Mouse (Mus musculus): ENCODE results near the gene Vmn1r1. TPM values are rescaled to one million over a fixed set of nuclear protein-coding genes. Genes with fewer than 3 reads are reported as not detected.

The Vmn1r1 gene
- not detected in 2 replicates for polyA plus RNA-seq (2012; rRNA removed)

DNA sequence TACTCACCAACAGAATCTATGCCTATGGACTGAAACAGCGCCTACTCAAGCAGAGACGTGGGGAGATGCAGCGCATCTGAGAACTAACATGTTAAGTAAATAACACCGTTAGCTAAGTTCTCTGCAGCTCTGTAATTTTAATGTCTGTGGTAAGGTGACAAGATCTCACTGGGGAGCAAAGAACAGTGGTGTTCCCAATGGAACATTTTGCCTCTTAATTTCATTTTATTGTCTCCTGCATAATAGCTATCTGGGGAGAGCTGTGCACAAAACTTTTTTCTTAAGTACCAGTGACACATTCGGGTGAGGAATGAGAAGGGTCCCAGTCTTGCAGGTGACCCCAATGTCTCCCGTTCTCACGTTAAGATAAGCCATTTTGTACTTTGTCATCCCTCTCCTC is at the start of gene Vmn1r1:
Gene Vmn1r1, minus strand, starts transcription at position 101 of the 400 bp plus-strand sequence.

DNA sequence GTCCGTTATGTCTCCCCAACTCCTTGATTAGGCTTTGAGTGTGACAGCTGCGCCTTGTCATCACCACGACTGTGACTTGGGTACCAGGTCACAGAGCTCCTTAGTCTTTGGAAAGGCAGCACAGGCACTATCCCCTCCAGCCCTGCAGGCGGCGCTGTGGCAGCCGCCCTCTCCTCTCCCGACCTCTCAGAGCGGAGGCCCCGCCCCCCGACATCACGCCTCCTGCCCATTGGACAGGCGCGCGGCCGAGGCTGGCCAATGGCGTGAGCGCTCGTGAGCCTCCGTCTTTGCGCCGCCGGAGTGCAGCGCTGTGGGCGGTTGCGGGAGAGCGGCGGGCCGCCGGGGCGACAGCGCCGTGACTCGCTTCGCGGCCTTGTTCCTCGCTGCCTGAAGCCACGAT is 39.8 kb downstream of the Vmn1r1 start, which contains the start of gene Srp9:
Gene Srp9, plus strand, starts transcription at position 232 of the 400 bp plus-strand sequence.

Other genes with a start within 250 kb of the Vmn1r1 start
- gene Enah, start 144.5 kb downstream of the Vmn1r1 start, polyA plus RNA-seq (2012; rRNA removed), result 1.1 and 1.2 TPM in 2 replicates
- gene Srp9, start 39.7 kb downstream of the Vmn1r1 start, polyA plus RNA-seq (2012; rRNA removed), result 43.5 and 48.1 TPM in 2 replicates
- 39.7 and 45.8 TPM in 2 replicates for gene Degs1, start 118.3 kb upstream of the Vmn1r1 start, polyA plus RNA-seq (2012; rRNA removed)
- gene Fbxo28, start 177.1 kb upstream of the Vmn1r1 start, polyA plus RNA-seq (2012; rRNA removed), result 3.0 and 3.5 TPM in 2 replicates
- gene Trp53bp2, start 244.7 kb upstream of the Vmn1r1 start, polyA plus RNA-seq (2012; rRNA removed), result 4.6 and 5.1 TPM in 2 replicates

Data from liver, embryonic 18 days (tissue).